Mouse (Mus musculus) liver, embryonic 14.5 days (tissue): ENCODE results near the gene Tspan31. TPM values are rescaled to one million over a fixed set of nuclear protein-coding genes. Genes with fewer than 3 reads are reported as not detected.
A peak's percentile ranks its signal among the peaks of the same experiment; 100 is the strongest.

Experiments
- ATAC-seq: fragments of 200-750 bp; cut with Nextera tagmentation; 2 replicates; pipeline ENCODE4 v1.8.0; 2017; ENCODE audit warnings: moderate number of reproducible peaks, mild to moderate bottlenecking, moderate library complexity; ENCODE audit not compliant: insufficient read depth
- DNase-seq, 3 experiments: peaks; one replicate each; pipeline ENCODE4 v3.0.0-alpha.2; 2012 to 2013; ENCODE audit warnings: low read depth in 3 of 3, low spot score in 3 of 3
- H3K27ac ChIP-seq: fragments of 300-500 bp; sonication (generic); 2 replicates; pipeline ENCODE4 v1.5.1; 2014; ENCODE audit warnings: moderate library complexity, mild to moderate bottlenecking, control low read depth, inconsistent platforms
- H3K27me3 ChIP-seq: fragments of 300-500 bp; sonication (generic); 2 replicates; pipeline ENCODE4 v1.6.1; 2014; ENCODE audit warnings: mild to moderate bottlenecking, low read length, moderate library complexity; ENCODE audit not compliant: control insufficient read depth, insufficient read depth
- H3K36me3 ChIP-seq: fragments of 300-500 bp; sonication (generic); replicated peaks from 2 replicates; pipeline ENCODE4 v1.6.1; 2014; ENCODE audit warnings: low read depth; ENCODE audit not compliant: control insufficient read depth, insufficient read depth
- H3K4me1 ChIP-seq, 2 experiments: fragments of 200-500 bp in 1 of 2; fragments of 300-500 bp in 1 of 2; sonication (generic) in 1 of 2; replicated peaks; 2 replicates each; pipeline ENCODE4 v1.6.1; 2012 to 2014; ENCODE audit warnings: antibody characterized with exemption in 1 of 2, inconsistent platforms in 1 of 2, low read length in 1 of 2; ENCODE audit not compliant: control insufficient read depth in 2 of 2, insufficient read depth in 2 of 2
- H3K4me2 ChIP-seq: fragments of 300-500 bp; sonication (generic); 2 replicates; pipeline ENCODE4 v1.6.1; 2014; ENCODE audit warnings: low read depth, mild to moderate bottlenecking, control low read depth, moderate library complexity
- H3K4me3 ChIP-seq, 2 experiments: fragments of 200-500 bp in 1 of 2; fragments of 300-500 bp in 1 of 2; sonication (generic) in 1 of 2; 2 replicates each; pipeline ENCODE4 v1.5.1; 2012 to 2014; ENCODE audit warnings: low read depth in 2 of 2, low read length in 2 of 2, mild to moderate bottlenecking in 2 of 2, control low read depth in 1 of 2, inconsistent platforms in 1 of 2, moderate library complexity in 1 of 2; ENCODE audit not compliant: insufficient read depth in 1 of 2
- H3K9ac ChIP-seq: fragments of 300-500 bp; sonication (generic); replicated peaks from 2 replicates; pipeline ENCODE4 v1.6.1; 2014; ENCODE audit warnings: mild to moderate bottlenecking, control low read depth, moderate library complexity
- H3K9me3 ChIP-seq: fragments of 300-500 bp; sonication (generic); 2 replicates; pipeline ENCODE4 v1.6.1; 2016; ENCODE audit warnings: low read length, mixed read lengths; ENCODE audit not compliant: control insufficient read depth
- CTCF ChIP-seq: IDR thresholded peaks from 2 replicates; pipeline ENCODE4 v1.5.1; 2016; ENCODE audit warnings: antibody characterized with exemption, low read depth, control low read depth
- EP300 ChIP-seq: IDR thresholded peaks from 2 replicates; pipeline ENCODE4 v1.6.1; 2016; ENCODE audit warnings: antibody characterized with exemption, low read depth
- WGBS: fragments of 180-500 bp; shearing (Covaris S2); extraction: QIAGEN DNeasy Blood & Tissue Kit; methylation state at CpG from one replicate; pipeline ENCODE4 v1.1.7; 2014; ENCODE audit not compliant: insufficient replicate concordance; 5-methylcytosine and 5-hydroxymethylcytosine counted together
- polyA plus RNA-seq, 2 experiments: library from polyadenylated mRNA; depleted of rRNA in 1 of 2; stranded (reverse) in 1 of 2; unstranded in 1 of 2; fragments of >200 nt; fragmentation: Nextera tagmentation in 1 of 2; extraction: Ambion mirVana in 1 of 2; gene quantifications; 2 replicates each; pipeline versions ENCODE4 v1.2.1 to v1.2.3; 2012 to 2014

Gene Tspan31
- polyA plus RNA-seq, 2 experiments: 18.9 to 35.8 TPM

DNA sequence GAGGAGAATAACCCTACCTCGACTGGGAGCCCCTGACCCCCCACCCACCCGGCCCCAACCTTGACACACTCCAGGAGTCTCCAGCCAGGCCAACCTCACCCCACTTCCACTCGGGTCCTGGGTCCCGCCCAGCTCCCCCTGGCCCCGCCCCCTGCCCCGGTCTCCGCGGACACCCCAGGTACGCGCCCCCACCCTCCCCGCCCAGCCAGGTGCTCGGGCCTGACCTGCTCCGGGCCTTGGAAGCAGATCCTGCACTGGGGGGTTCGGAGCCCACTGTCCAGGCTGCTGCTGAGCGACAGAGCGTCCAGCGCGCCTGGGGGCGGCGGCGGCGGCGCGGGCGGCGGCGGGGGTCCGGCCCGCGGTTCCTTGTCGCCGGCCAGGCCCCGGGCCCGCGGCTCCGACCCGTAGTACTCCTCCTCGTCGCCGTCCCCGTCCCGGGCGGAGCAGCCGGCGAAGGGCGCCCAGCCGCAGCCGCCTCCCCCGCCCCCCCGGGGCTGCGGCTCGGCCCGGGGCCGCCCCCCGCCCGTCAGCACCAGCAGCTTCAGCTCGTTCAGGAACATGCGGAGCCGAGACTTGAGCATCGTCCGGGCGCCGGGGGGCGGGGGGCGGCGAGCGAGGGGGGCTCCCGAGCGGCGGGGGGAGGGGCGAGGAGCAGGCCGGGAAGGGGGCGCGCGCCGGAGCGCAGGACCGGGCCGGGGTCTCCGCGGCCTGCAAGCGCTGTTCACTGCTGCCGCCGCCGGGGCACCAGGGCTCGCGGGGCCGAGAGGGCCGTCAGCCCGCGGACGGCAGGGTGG lies 10.7 kb downstream of the Tspan31 start:
- TF ChIP-seq CTCF (no peak), EP300 (no peak)
- Histone ChIP-seq H3K4me1 (peaks cover 4 to 7% of the 10 kb centered on the region in 2 experiments; a peak in 3 of 4 replicates), H3K9ac (peak overlapping the region; percentile 12; the same call in 1 of the 2 replicates), H3K27ac (no peak overlapping the region), H3K4me2 (peak overlapping the region; percentile 74), H3K27me3 (peaks cover 55% of the 10 kb centered on the region), H3K36me3 (no peaks in the 10 kb centered on the region), H3K4me3 (peak overlapping the region; percentile 23 to 61; a peak in 3 of 4 replicates), H3K9me3 (no peaks in the 10 kb centered on the region)
- ATAC-seq: no peak
- no peak for DNase-seq
- WGBS: 2% methylated on average over 81 of the region's 92 CpGs

DNA sequence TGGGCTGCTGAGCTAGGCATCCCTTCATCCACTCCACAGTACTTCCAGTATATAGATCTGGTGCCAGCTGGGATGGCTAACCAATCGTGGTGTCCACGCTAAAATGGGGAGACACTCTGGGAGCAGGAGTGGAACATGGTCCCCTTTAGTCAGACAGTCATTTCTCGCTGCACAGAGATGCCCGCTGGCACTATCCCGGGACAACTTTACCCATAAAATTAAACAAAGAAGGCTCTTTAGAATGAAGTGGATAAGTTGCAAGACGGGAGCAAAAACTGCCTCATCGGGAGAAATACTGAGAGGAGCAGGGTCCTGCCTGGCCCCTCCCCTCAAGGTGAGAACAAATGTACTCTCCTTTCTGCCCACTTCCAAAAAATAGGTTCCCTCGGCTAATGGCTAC lies 11.4 kb downstream of the Tspan31 start:
- no peak overlapping the region for H3K4me3 ChIP-seq
- H3K9me3 ChIP-seq: no peaks in the 10 kb centered on the region
- no peak overlapping the region for H3K27ac ChIP-seq
- no peak for ATAC-seq
- no peak overlapping the region; the same call in 1 of the 2 replicates for H3K4me2 ChIP-seq
- no peak for DNase-seq
- H3K4me1 ChIP-seq: peaks cover 4 to 7% of the 10 kb centered on the region in 2 experiments; a peak in 3 of 4 replicates
- 10% methylated on average over 8 of the region's 8 CpGs for WGBS
- TF ChIP-seq CTCF (no peak), EP300 (no peak)
- H3K36me3 ChIP-seq: no peaks in the 10 kb centered on the region
- peaks cover 55% of the 10 kb centered on the region for H3K27me3 ChIP-seq
- H3K9ac ChIP-seq: no peak overlapping the region

DNA sequence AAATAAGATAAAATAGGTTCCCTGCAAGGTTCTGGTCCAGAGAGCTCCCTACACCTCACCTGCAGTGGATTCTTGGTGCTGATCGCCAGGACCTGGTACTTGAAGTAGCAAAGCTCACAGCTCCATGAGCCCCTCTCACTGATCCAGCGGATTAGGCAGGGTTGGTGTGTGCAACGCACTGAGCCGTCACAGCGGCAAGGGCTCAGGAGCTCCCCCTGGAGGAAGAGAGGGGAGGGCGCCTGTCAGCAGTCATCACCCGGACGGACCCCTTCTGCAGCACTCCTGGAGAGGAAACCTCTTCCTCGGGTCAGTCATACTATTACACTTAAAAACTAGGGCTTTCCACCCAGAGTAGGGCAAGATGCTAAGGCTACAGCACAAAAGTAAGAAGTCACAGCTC lies 11.9 kb downstream of the Tspan31 start:
- Histone ChIP-seq H3K36me3 (no peaks in the 10 kb centered on the region), H3K4me2 (no peak overlapping the region), H3K4me3 (no peak overlapping the region), H3K9ac (no peak overlapping the region), H3K9me3 (no peaks in the 10 kb centered on the region), H3K4me1 (peaks cover 4 to 7% of the 10 kb centered on the region in 2 experiments; a peak in 3 of 4 replicates), H3K27me3 (peaks cover 55% of the 10 kb centered on the region), H3K27ac (no peak overlapping the region)
- no peak for ATAC-seq
- no peak for TF ChIP-seq EP300
- peak; percentile 98 for TF ChIP-seq CTCF
- DNase-seq: no peak
- under 1% methylated on average over 9 of the region's 9 CpGs for WGBS

GRCm38 (mm10) chr10:127056490-127056889 lies 13.6 kb downstream of the Tspan31 start:
- Histone ChIP-seq H3K9me3 (no peaks in the 10 kb centered on the region), H3K4me1 (0 out of 4 replicates have a peak, but pooled peaks cover 0 to 3% of the 10 kb centered on the region in 2 experiments), H3K36me3 (no peaks in the 10 kb centered on the region), H3K27ac (no peak overlapping the region), H3K9ac (no peak overlapping the region), H3K27me3 (peaks cover 52% of the 10 kb centered on the region), H3K4me2 (no peak overlapping the region), H3K4me3 (no peak overlapping the region)
- DNase-seq: no peak
- 74% methylated on average over 20 of the region's 20 CpGs for WGBS
- no peak for TF ChIP-seq CTCF
- TF ChIP-seq EP300: no peak
- ATAC-seq: no peak

DNA sequence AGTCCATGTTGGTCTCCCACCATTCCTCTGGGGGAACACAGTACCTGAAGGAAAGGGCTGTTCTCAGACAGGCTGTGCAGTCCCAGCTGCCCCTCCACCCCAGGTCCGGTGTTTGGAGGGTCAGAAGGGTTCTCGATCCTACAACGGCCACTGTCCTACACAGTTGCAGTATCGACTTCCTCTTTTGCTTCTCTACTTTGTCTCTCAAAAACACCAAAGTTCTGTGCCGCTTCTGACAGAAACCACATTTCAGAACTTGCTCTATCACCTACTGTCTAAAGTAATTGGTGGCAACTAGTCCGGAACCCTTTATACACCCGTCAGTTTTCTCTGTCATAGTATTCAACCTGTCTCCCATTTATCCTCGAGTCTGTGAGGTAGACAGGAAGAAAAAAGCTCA lies 14.7 kb downstream of the Tspan31 start:
- DNase-seq (no peak), ATAC-seq (no peak)
- Histone ChIP-seq H3K27ac (no peak overlapping the region), H3K27me3 (peaks cover 52% of the 10 kb centered on the region), H3K4me1 (0 out of 4 replicates have a peak, but pooled peaks cover 0 to 2% of the 10 kb centered on the region in 2 experiments), H3K4me2 (no peak overlapping the region), H3K36me3 (no peaks in the 10 kb centered on the region), H3K9ac (no peak overlapping the region), H3K4me3 (no peak overlapping the region), H3K9me3 (no peaks in the 10 kb centered on the region)
- 36% methylated on average over 8 of the region's 8 CpGs for whole genome bisulfite sequencing
- TF ChIP-seq EP300 (no peak), CTCF (no peak)
